Mouse (Mus musculus): ENCODE results near the gene Arhgap6. TPM values are rescaled to one million over a fixed set of nuclear protein-coding genes. Genes with fewer than 3 reads are reported as not detected.
"Not testable (repeated sequence)": the region's sequence is repeated elsewhere in the genome, so short reads cannot be mapped to it uniquely, and the experiment has no call there.

Arhgap6 gene
- total RNA-seq, 1 experiment from 2014 or later: 25.1 TPM

GRCm38 (mm10) chrX:169178634-169179033 is 383.7 kb downstream of the Arhgap6 start:
- no peak for ATAC-seq (replicated peaks in 1 of 2; ENCODE audit: insufficient read depth in 1 of 2, low FRiP score in 2 of 2, low TSS enrichment in 1 of 2, low read depth in 1 of 2, poor library complexity in 2 of 2, severe bottlenecking in 2 of 2)

GRCm38 (mm10) chrX:169187100-169187499 is 392.2 kb downstream of the Arhgap6 start, which contains the start of gene Amelx:
Gene Amelx (minus strand): TSS chrX:169187200.
- ATAC-seq (replicated peaks in 1 of 2; ENCODE audit: insufficient read depth in 1 of 2, low FRiP score in 2 of 2, low TSS enrichment in 1 of 2, low read depth in 1 of 2, poor library complexity in 2 of 2, severe bottlenecking in 2 of 2): no peak

GRCm38 (mm10) chrX:169210019-169210418 is 415.1 kb downstream of the Arhgap6 start:
- no peak for ATAC-seq (replicated peaks in 1 of 2; ENCODE audit: insufficient read depth in 1 of 2, low FRiP score in 2 of 2, low TSS enrichment in 1 of 2, low read depth in 1 of 2, poor library complexity in 2 of 2, severe bottlenecking in 2 of 2)

GRCm38 (mm10) chrX:169220064-169220463 is 425.2 kb downstream of the Arhgap6 start:
- peak; percentile 84 for ATAC-seq (replicated peaks in 1 of 2; ENCODE audit: insufficient read depth in 1 of 2, low FRiP score in 2 of 2, low TSS enrichment in 1 of 2, low read depth in 1 of 2, poor library complexity in 2 of 2, severe bottlenecking in 2 of 2)

GRCm38 (mm10) chrX:169222357-169223062 is 427.6 kb downstream of the Arhgap6 start:
- ATAC-seq (replicated peaks in 1 of 2; ENCODE audit: insufficient read depth in 1 of 2, low FRiP score in 2 of 2, low TSS enrichment in 1 of 2, low read depth in 1 of 2, poor library complexity in 2 of 2, severe bottlenecking in 2 of 2): no peak

- ATAC-seq (replicated peaks in 1 of 2; ENCODE audit: insufficient read depth in 1 of 2, low FRiP score in 2 of 2, low TSS enrichment in 1 of 2, low read depth in 1 of 2, poor library complexity in 2 of 2, severe bottlenecking in 2 of 2): no peak
Measured at GRCm38 (mm10) chrX:169255915-169256314, 461.0 kb downstream of the Arhgap6 start.

GRCm38 (mm10) chrX:169256741-169257140 is 461.8 kb downstream of the Arhgap6 start:
- no peak for ATAC-seq (replicated peaks in 1 of 2; ENCODE audit: insufficient read depth in 1 of 2, low FRiP score in 2 of 2, low TSS enrichment in 1 of 2, low read depth in 1 of 2, poor library complexity in 2 of 2, severe bottlenecking in 2 of 2)

- ATAC-seq (replicated peaks in 1 of 2; ENCODE audit: insufficient read depth in 1 of 2, low FRiP score in 2 of 2, low TSS enrichment in 1 of 2, low read depth in 1 of 2, poor library complexity in 2 of 2, severe bottlenecking in 2 of 2): no peak
Measured at GRCm38 (mm10) chrX:169261034-169261433, 466.1 kb downstream of the Arhgap6 start.

GRCm38 (mm10) chrX:169262212-169262611 is 467.3 kb downstream of the Arhgap6 start:
- no peak for ATAC-seq (replicated peaks in 1 of 2; ENCODE audit: insufficient read depth in 1 of 2, low FRiP score in 2 of 2, low TSS enrichment in 1 of 2, low read depth in 1 of 2, poor library complexity in 2 of 2, severe bottlenecking in 2 of 2)

GRCm38 (mm10) chrX:169263433-169264172 is 468.7 kb downstream of the Arhgap6 start:
- peak in 1 of 2 experiments; percentile 62; a peak in 1 of 4 replicates for ATAC-seq (replicated peaks in 1 of 2; ENCODE audit: insufficient read depth in 1 of 2, low FRiP score in 2 of 2, low TSS enrichment in 1 of 2, low read depth in 1 of 2, poor library complexity in 2 of 2, severe bottlenecking in 2 of 2)

GRCm38 (mm10) chrX:169299579-169299978 is 504.7 kb downstream of the Arhgap6 start:
- ATAC-seq (replicated peaks in 1 of 2; ENCODE audit: insufficient read depth in 1 of 2, low FRiP score in 2 of 2, low TSS enrichment in 1 of 2, low read depth in 1 of 2, poor library complexity in 2 of 2, severe bottlenecking in 2 of 2): peak; percentile 71

- no peak for ATAC-seq (replicated peaks in 1 of 2; ENCODE audit: insufficient read depth in 1 of 2, low FRiP score in 2 of 2, low TSS enrichment in 1 of 2, low read depth in 1 of 2, poor library complexity in 2 of 2, severe bottlenecking in 2 of 2)
Measured at GRCm38 (mm10) chrX:169302271-169303045, 507.6 kb downstream of the Arhgap6 start.

- no peak for ATAC-seq (replicated peaks in 1 of 2; ENCODE audit: insufficient read depth in 1 of 2, low FRiP score in 2 of 2, low TSS enrichment in 1 of 2, low read depth in 1 of 2, poor library complexity in 2 of 2, severe bottlenecking in 2 of 2)
Measured at GRCm38 (mm10) chrX:169303945-169304344, 509.0 kb downstream of the Arhgap6 start.

GRCm38 (mm10) chrX:169308559-169308958 is 513.7 kb downstream of the Arhgap6 start:
- no peak for ATAC-seq (replicated peaks in 1 of 2; ENCODE audit: insufficient read depth in 1 of 2, low FRiP score in 2 of 2, low TSS enrichment in 1 of 2, low read depth in 1 of 2, poor library complexity in 2 of 2, severe bottlenecking in 2 of 2)

GRCm38 (mm10) chrX:169319066-169319760 is 524.3 kb downstream of the Arhgap6 start:
- peak; percentile 12 to 16; a peak in 1 of 4 replicates for ATAC-seq (replicated peaks in 1 of 2; ENCODE audit: insufficient read depth in 1 of 2, low FRiP score in 2 of 2, low TSS enrichment in 1 of 2, low read depth in 1 of 2, poor library complexity in 2 of 2, severe bottlenecking in 2 of 2)

- ATAC-seq (replicated peaks in 1 of 2; ENCODE audit: insufficient read depth in 1 of 2, low FRiP score in 2 of 2, low TSS enrichment in 1 of 2, low read depth in 1 of 2, poor library complexity in 2 of 2, severe bottlenecking in 2 of 2): peak; percentile 99
Measured at GRCm38 (mm10) chrX:169319945-169320667, 525.2 kb downstream of the Arhgap6 start, which contains the start of gene Hccs. Gene Hccs (minus strand): TSS chrX:169320372.

- ATAC-seq (replicated peaks in 1 of 2; ENCODE audit: insufficient read depth in 1 of 2, low FRiP score in 2 of 2, low TSS enrichment in 1 of 2, low read depth in 1 of 2, poor library complexity in 2 of 2, severe bottlenecking in 2 of 2): not testable (repeated sequence)
Measured at GRCm38 (mm10) chrX:169320668-169321005, 525.7 kb downstream of the Arhgap6 start.

Measured in hematopoietic stem cell, adult 5-6 weeks (primary cell).